Mouse (Mus musculus): ENCODE data around the gene Nudt14.

Nudt14 gene

DNA sequence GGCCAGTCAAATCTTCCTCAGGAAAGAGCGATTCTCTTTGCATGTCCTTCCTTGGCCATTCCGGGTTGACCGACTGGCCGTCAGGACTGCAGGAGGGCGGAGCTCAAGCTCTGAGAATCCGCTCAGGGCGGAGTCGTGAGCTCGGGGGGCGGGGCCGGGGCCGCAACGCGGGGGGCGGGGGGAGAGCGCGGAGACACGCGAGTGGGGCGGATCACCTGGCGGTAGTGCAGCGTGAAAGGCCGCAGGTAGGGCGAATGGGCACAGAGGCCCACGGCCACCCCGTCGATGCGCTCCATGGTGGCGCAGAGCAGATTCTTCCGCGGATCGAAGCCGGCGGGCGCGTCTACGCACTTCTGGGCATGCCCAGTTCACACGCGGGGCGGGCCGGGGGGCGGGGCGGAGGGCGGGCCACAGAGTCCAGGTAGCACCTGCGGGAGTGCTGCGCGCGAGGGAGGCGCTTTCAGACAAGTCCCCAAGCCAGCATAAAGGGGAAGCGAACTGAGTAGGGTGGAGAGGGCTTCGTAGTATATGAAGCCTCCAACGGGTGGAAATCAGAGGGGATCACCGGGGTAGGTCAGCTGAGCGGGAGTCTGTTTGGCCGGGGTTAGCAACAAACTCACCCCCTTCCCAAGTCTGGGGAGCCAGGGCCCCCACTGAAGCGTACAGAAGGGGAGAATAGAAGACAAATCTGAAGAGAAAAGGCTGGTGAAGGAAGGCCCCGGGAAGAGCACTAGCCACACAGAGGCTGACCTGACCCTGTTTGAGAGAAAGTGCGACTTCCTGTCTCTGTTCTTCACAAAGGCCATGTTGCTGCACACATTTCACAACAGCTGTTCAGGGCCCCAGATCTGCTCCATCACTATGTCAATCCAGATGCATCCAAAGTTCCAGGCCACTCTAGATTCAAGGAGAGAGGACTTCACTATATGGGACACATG lies at the start of gene Nudt14:
Gene Nudt14, minus strand, starts transcription at position 349 of the 938 bp plus-strand sequence.
- DNase-seq, result peak; percentile 78

DNA sequence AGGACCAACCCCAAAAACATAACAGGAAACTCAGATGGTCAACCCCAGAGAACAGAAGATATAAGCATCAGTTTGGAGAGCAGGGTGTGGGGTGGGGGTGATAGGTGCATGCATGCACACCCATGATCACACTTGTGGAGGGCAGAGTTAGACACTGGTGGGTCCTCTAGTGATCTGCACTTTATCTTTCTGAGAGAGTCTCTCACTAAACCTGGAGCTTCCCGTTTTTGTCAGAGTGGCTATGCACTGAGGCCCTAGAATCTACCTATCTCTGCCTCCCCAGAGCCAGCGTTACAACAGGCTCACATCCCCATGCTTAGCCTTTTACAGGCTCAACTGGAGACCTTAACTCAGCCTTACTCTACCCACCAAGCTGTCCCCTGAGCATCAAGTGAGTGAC lies 49.5 kb upstream of the Nudt14 start:
- no peak for DNase-seq

DNA sequence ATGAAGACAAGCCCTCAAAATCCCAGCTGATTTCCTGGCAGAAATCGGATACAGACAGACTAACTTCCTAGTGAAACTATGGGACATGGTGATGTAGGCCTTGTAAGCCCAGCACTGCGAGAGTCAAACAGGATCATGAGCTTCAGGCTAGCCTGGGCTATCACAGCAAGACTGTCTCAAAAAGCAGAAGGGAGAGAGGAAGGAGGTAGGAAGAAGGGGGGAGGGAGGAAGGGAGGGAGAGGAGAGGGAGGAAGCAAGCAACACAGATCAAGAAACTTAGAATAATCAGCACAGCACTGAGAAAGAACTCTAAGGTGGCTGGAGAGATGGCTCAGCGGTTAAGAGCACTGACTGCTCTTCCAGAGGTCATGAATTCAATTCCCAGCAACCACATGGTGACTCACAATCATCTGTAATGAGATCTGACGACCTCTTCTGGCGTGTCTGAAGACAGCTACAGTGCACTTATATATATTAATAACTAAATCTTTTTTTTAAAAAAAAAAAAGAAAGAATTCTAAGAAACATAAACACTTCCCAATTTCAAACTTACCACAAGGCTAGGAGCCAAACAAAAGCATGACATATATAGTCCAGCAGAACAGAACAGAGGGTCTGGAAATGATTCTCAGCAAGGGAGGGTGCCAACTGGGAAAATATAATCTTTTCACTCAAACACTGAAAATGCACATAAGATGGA lies 48.9 kb upstream of the Nudt14 start:
- DNase-seq, result no peak

DNA sequence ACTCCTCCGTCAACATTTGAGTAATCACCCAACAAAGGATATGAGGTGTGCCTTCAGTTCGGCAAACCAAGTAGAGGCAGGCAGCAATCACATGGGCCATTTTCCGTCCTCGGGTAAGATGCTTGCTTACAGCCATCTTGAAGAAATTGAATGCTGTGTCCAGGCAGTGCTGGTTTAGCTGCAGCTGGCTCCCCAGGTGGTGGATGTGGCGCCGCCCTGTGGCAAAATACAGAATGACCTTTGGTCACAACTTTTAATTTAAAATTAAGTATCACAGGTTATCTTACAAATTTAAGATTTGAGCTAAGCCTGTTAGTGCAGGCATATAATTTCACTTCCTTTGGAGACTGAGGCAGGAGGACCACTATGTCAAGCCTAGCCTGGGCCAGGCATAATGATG lies 46.0 kb upstream of the Nudt14 start:
- no peak for DNase-seq

DNA sequence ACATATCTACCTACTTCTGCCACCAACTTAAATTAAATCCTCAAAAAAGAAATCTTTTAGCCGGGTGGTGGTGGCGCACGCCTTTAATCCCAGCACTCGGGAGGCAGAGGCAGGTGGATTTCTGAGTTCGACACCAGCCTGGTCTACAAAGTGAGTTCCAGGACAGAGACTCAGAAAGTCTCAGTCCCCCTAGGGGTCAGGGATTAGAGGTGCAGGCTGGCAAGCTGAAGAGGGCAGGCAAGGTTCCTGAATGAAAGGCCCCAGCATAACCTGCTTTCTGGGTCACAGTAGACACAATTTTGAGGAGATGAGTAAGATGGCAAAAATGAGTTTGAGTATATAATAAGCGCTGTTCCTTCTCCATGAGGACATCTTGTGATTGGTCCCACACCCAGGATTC lies 43.4 kb upstream of the Nudt14 start:
- no peak for DNase-seq

DNA sequence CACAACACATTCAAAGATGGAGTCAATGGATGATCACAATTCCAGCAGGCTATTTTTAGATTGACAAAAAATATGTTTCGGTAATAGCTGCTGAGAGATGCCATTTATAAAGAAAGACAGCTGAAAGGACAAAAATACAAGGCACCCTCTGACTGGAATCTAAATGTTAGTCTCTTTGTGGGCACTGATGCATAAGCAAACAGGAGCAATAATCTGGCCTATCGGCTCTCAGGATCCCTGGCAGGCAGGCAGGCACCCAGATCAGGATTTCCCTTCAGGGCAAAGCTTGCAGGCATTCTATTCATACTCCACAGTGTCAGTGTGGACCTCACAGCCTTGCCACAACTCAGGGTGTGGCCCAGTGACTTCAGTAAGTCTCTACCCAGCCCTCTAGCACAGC lies 40.1 kb upstream of the Nudt14 start:
- no peak for DNase-seq

DNA sequence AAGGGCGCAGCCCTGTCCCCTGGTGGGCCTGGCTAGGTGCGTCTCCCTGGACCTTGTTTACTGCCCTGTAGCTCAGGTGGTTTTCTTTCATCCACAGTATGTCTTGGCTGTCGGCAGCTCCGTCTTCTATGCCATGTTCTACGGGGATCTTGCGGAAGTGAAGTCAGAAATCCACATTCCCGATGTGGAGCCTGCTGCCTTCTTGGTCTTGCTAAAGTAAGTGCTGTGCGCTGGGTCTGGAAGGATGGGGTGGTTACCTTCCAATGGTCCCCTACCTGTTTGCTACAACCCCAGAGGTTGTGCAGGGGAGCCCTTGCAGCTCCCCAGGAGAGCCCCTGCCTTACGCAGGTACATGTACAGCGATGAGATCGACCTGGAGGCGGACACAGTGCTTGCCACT lies 35.2 kb upstream of the Nudt14 start:
- DNase-seq, result no peak

DNA sequence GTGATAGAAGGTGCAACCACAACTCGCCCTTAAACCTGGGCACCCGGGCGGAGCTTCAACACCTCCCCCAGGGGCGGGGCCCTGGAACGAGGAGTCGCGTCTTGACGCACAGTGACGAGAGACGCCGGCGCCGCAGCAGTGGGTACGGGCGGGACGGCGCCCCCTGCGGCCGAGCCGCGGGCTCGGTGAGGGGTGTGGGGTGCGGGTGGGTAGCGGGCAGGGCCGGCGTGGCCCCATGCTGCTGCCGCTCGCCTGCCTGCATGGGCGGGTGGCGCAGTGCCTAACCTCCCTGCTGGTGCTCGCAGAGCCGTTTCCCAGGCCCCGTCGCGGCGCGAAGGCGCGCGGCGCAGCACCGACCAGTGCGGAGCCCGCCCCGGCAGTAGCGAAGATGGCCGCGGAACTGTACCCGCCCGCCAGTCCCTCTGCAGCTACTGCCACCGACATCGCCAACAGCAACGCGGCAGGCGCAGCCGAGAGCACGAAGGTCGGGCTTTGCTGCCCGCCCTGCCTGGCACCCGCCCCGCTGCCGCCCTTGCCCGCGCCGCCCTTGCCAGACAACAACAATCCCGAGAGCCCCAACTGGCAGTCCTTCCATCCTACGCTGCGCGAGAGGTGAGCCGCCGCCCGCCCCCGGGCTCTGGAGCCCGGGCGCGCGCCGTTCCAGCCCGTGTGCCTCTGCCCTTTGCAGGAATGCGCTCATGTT lies 34.6 kb upstream of the Nudt14 start, which contains the start of gene Btbd6:
Gene Btbd6, plus strand, starts transcription at position 112 of the 703 bp plus-strand sequence.
- peak; percentile 91 for DNase-seq

DNA sequence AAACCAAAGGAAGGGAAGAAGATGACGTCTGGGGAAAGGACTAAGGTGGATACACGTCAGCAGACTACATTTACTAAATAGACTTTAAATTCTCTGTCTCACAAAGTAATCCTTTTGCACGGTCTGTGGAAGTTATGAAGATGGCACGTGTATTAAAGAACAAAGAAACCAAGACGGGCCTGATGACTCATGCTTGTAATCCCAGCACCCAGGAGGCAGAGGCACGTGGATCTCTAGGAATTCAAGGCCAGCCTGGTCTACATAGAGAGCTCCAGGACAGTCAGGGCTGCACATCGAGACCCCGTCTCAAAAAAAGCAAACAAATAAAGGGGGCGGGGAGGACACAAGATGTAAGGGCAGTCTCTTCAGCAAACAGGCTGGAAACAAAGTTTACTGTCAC lies 32.8 kb upstream of the Nudt14 start:
- no peak for DNase-seq

DNA sequence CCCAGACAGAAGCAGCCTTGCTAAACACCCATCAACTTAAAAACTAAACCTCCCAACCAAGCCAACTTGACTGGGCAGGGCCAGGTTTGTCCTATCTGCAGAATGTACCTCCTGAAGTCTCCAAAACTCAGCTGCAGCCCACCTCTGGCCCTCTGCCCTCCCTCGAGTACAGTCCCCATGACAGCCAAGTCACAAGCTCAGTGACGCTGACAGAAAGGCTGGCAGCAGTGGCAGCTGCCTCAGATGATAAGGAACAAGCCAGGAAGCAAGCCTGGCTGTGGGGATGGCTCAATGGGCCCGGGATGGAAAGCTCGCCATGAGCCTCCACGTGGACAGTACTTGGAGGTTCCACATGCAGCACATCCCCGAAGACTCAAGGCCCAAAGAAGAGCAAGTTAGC lies 27.7 kb upstream of the Nudt14 start:
- DNase-seq, result no peak

DNA sequence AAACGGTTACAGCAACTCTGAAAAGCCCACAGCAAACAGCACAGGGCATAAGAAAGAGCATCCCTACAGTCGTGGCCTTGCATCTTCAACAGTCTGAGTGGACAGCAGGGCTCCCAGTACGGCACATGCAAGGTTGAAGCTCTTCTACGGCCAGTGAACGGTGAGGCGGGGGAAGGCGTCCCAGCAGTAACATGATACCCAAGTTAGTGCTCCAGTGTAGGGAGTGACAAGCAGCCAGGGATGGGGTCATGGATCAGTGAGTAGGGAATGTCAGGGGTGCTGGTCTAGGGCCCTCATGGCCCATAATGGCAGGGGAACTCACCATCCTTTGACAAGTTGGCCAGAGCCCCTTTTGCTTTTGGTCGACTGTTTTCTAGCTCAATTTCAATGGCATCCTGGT lies 27.0 kb upstream of the Nudt14 start:
- no peak for DNase-seq

DNA sequence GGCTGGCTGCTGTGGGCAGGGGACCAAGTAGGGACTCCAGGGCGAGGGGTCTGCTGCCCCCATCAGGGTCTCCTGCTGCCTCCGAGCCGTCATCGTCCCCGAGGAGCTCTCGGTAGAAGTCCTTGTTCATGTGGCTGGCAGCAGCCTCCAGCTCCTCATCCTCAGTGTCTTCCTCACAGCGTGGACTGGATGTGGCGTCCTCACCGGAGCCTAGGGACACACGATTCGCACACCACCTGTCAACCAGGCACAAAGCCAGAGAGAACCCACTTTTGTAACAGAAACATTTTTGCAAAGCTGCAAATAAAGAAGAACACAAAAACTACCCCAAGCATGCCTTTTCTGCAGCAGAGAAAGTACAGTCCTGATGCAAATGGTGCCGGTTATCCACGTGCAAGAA lies 23.9 kb upstream of the Nudt14 start:
- DNase-seq, result no peak

DNA sequence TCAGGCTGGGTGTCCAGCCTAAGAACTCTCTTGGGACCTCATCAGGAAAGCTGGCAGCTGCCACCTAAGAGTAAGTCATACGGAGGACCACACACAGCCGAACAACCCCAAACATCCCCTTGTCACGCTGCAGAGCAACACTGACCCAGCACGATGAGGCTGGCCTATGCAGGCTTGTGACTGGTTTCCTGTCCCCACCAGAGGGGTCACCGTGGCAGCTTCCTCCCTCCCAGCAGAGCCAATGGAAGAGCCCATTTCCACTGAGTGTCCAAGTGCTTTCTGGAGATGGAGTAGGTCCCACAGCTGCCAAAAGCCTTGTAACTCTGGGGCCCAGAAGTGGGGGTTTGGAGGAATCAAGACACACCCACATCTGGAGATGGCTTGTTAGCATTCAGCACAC lies 19.9 kb upstream of the Nudt14 start:
- no peak for DNase-seq

DNA sequence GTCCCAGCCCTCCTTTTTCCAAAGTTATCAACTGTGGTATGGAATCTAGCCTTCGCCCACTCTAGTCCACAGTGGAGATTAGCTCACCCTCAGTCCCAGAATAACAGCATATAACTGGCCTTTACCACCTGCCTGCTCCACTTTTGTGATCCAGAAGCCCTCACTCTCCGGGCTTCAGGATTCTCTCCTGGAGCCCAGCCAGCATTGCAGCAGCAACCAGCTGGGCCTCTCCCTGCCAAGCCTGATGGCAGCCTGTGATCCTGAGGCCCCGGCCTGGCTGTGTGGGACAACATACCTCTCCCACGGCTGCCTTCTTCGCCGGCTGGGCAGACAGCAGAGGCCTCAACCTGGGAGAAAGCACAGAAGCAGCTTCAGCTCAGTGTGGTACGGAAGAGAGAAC lies 19.5 kb upstream of the Nudt14 start:
- DNase-seq, result no peak

DNA sequence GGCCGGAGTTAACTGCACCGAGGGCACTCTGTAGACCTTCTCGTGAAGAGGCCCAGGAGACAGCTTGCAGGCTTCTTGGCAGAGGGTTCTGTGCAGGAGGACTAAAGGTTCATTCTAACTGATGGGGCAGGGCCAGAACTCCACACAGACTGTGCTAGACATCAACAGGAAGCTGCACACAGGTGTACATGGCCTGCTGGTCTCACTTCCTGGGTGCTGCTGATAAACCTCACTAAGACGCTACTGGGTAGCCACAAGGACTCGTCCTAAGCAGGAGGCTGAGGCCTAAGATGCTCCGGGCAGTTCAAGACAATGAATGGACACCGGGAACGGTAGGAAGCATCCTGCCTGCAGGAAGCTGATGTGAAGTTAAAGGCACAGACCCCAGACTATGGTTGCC lies 17.5 kb upstream of the Nudt14 start:
- DNase-seq, result no peak

DNA sequence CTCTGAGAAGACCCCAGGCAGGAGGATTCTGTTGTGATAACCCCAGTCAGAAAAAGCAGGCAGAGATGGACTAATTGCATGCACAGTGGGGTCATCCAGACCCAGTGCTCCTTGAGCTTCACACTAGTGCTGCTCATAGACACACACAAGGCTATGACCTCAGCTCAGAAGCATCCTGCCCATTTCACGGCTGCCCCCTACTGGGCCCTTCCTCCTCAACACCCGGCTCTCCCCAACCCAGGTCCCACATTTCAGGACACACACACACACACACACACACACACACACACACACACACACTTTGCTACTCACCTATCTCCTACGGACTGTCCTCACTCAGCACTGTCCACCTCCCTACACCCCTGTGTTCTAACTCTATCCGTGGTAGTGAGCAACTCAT lies 16.4 kb upstream of the Nudt14 start:
- DNase-seq, result no peak

DNA sequence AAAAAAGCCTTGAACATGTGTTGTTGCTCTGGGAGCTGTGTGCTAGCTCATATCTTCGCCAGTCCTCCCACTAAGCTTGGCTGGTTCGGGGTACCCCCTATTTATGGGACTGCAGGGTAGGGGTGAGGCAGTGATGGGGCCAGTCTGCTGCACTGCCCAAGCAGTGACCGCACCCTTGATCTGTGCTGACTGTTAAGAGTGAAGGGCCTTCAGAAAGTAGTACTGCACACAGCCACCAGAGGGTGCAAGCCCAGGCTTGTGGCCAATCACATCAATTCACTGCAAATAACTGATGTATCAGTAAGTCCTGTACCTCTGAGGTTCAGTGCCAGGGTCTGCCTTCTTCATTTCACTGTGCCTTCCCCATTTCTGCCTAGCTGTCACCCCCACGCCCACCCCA lies 13.9 kb upstream of the Nudt14 start:
- DNase-seq, result peak; percentile 67

DNA sequence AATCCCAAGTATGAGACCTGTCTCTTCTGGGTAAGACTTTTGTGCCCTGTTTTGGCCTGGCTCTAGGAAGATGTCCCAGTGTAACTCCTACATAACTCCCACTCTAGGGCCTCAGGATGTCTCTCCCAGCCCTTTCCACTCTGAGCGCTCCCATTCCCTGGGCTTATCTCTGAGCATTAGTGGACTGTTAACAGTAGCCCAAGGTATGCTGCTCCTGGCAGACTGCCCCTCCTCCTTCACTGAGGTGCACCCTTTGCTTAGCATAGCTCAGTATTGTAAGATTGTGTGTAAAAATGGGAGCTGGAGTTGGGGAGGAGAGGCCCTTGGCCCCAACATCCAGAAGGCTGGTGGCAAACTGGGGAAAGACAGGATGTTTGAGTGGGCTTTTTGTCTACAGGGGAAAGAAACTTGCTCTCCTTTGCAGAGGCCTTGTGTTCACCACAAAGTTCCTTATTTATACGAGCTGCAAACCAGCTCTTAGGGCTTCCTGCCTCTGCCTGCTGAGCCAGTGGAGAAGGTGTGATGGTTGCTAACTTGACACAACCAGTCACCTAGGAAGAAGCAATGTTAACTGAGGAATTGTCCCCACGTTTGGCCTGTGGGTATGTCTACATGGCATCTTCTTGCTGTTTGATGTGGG lies 11.1 kb upstream of the Nudt14 start:
- DNase-seq, result no peak

DNA sequence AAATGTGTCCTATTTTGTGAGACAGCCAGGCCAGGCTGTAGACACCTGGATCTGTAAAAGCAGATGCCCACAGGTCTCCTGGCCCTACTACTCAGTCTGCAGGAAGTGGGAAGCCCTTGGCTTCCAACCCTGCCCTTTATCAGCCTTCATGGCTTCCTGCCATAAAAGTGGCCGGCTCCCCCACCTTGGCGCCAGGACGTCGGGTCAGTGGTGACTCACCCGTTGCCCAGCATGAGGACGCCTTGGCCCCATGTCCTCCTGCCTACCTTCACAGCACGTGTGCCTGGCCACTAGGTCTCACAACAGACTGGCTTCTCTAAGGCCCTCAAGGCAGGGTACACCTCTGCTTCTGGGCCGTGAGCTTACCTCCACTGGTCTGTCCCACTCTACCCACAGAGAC lies 10.5 kb upstream of the Nudt14 start:
- DNase-seq, result peak; percentile 59

DNA sequence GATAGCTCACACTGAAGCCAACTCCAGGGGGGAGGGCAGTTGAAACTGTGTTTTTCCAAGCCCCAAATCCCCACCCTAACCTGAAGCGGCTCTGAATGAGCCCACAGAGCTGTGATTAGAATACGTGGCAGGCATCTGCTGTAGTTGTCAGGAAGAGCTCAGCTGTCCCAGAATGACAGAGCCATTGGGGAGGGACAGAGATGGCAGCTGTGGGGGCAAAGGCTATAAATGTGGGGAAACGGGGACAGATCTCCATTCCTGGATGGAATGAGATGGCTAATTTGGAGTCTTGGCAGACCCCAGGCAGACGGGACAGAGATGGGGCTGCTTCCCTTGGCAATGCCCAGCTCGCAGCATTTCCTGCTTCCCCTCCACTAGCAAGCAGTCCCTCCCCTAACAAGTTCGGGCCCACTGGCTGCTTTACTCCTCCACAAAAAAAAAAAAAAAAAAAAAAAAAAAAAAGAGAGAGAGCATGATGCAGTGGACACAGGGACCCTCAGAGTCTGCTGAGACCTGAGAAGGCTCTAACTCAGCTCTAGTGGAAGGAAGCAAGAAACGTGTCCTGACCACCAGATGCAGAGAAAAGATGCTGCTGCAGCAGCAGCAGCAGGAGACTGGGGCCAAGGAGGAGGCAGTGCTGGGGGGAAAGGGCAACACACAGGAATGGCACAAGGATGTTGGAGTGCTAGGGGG lies 9.4 kb upstream of the Nudt14 start:
- no peak for DNase-seq

DNA sequence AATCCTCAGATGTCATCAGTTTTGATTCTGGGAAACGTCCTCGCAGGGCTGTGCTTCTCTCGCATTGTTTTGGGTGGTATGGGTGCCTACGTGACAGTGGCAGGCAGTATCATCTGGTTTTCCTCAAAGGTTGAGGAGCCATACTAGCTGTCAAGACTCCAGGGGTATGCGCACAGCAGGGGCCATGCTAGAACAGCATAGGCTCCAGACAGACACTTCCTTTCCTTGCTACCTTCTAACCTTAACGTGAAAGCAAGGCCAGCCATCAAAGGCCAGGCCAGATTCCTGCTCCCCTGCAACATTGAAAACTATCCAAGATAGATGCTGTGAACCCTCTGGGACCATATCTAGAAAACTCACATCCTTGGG lies 8.8 kb upstream of the Nudt14 start:
- no peak for DNase-seq

DNA sequence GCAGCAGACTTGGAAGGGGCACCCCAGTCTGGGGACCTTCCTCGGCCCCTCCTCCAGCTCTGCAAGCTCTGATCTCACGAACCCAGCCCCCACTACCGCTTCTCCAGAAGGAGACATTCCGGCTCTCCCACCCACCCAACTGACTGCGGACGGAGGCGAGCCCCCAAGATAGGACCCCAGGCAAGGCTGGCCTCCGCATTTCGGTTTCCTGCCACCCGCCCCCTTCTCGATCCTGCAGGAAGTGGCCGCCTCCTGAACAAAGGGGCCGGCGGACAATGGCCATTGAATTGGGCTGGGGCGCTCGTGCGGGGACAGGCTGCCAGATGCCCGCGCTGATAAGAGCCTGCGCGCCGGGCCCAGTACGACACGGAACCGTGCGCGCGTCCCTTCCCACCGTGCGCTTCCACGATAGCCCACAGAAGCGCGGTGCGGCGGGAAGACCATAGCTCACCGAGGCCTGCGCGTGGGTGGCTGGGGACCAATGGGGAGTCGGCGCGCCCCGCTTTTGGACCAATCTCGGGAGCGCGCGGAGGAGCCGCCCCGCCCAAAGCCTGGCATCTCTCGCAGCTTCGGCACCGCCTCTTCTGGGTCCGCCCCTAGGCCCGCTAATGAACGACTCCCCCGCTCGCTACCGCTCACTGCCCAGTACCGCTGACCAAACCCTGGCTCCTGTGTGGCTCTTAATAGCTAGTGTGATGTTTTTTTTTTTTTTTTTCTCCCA lies 8.3 kb upstream of the Nudt14 start:
- DNase-seq, result peak; percentile 82

All from kidney, adult 11 months (tissue).